Mouse (Mus musculus): ENCODE data around the gene Ccdc17.

Ccdc17 gene

DNA sequence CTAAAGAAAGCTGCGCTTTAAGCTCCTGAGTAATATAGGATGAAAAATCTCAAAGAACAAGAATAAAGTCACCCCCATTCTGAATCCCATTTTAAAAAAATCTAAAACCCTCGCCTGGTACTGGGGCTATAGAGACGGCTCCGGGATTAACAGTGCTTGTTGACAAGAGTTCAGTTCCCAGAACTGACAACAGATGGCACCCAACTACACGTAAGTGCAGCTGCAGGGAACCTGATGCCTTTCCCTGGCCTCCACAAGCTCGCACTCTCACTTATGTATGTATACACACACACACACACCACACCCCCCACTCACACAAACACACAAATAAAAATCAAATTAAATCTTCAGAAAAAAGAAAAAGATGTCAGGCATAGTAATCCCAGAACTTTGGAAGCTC lies 47.9 kb downstream of the Ccdc17 start:
- in situ Hi-C loops (cut with MboI, MseI) = no loop called here

DNA sequence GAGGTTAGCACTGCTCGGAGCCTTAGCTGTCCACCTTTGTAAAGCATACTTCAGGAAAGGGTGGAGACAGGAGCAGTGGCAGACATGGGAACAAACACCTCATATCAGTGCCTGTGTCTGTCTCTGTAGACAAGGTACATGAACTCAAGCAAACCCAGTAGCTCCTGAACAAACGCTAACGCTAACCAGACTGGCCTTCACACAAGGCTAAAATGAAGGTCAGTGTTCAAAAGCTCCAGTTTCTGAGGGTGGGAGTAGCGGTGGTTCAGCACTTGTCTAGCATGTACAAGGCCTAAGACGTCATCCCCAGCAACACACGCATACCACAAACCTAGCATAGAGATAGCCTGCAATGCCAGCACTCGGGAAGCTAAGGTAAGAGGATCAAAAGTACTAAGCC lies 49.2 kb downstream of the Ccdc17 start:
- in situ Hi-C loops (cut with MboI, MseI) = no loop called here

DNA sequence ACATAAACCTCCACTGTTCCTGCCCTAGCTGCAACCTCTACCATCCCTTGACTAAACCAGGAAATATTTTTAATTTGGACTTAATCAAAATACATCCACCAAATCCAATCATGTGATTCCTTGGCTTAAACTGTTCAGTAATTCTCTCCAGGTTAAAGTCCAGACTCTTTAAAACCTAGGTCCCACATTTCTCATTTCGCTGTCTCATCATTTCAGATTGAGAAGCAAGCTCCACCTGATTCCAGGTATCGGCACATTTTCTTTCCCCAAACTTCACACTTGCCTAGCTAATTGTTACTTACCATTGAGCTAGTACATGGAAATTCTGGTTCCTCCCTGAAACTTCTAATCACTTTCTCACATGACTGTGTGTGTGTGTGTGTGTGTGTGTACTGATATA lies 53.0 kb downstream of the Ccdc17 start:
- in situ Hi-C loops (cut with MboI, MseI) = no loop called here

Measured in T-helper 17 cell (primary cell).